Mouse (Mus musculus): ENCODE data around the gene Pex11a. TPM values are rescaled to one million over a fixed set of nuclear protein-coding genes. Genes with fewer than 3 reads are reported as not detected.
A peak's percentile ranks its signal among the peaks of the same experiment; 100 is the strongest.

Pex11a gene
- polyA plus RNA-seq, 1 experiment = 7.3 TPM

DNA sequence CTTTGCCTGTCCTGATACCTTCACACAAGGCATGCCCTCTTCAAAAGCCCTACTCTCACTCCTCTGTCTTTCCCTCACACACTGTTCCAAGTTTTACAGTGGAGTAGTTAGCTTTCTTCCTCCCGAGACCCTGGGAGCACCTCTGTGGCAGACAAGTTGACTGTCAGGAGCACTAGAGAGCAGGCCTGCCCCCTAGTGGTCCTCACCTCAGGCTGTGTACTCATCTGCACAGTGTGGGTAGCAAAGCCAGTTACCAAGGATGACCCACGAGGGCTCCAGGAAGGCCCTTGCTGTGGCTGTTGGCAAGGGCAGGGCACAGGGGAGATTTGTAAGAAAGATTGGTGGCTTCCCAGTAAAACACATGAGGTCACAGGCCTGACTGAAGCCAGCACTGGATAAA is 15.8 kb downstream of the Pex11a start:
- no peak overlapping the region for H3K4me3 ChIP-seq (ENCODE audit: insufficient read depth, low read length)
- no peak for TF ChIP-seq POLR2A (IDR thresholded peaks at IDR 0.05; ENCODE audit: low read depth, low read length)
- TF ChIP-seq CTCF (IDR thresholded peaks at IDR 0.05; ENCODE audit: borderline replicate concordance, insufficient read depth, low read length) = peak; percentile 96
- H3K27ac ChIP-seq (ENCODE audit: insufficient read depth, low read length) = no peak overlapping the region
- H3K4me1 ChIP-seq (ENCODE audit: control insufficient read depth, insufficient read depth, low read length) = no peaks in the 10 kb centered on the region

DNA sequence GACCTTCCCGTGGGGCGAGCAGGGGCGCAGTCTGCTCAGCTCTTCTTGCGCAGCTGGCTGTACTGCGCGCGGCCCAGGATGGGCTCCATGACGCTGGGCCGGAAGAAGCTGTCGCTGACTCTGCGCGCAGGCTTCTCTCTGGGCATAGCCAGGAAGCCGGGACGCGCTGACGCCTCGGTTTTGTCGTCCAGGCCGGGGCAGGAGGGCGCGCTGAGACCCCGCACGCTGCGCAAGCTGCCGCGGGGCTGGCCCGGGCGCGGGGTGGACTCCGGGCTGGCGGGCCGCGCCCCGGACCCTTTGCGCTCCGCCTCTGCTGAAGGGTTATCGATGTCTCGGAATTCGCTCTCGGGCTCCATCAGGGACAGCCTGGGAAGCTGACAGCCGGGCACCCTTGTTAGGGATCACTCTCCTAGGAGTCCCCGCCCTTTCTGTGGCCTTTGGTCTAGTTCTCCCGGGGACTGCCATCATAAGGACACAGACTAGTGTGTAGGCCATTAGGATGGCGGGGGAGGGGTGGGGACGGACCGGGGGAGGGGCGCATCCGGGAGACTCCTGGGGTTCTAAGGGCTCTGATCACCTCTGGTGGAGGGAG is 21.4 kb downstream of the Pex11a start:
- peak overlapping the region; percentile 37 for H3K4me3 ChIP-seq (ENCODE audit: insufficient read depth, low read length)
- no peaks in the 10 kb centered on the region for H3K4me1 ChIP-seq (ENCODE audit: control insufficient read depth, insufficient read depth, low read length)
- TF ChIP-seq POLR2A (IDR thresholded peaks at IDR 0.05; ENCODE audit: low read depth, low read length) = peak; percentile 48; the same call in 1 of the 2 replicates
- no peak for TF ChIP-seq CTCF (IDR thresholded peaks at IDR 0.05; ENCODE audit: borderline replicate concordance, insufficient read depth, low read length)
- no peak overlapping the region for H3K27ac ChIP-seq (ENCODE audit: insufficient read depth, low read length)

- Histone ChIP-seq H3K4me1 (ENCODE audit: control insufficient read depth, insufficient read depth, low read length) (no peaks in the 10 kb centered on the region; the same call in 1 of the 2 replicates), H3K4me3 (ENCODE audit: insufficient read depth, low read length) (peak within 1 kb of the TSS; percentile 75), H3K27ac (ENCODE audit: insufficient read depth, low read length) (no peak within 1 kb of the TSS)
- TF ChIP-seq CTCF (IDR thresholded peaks at IDR 0.05; ENCODE audit: borderline replicate concordance, insufficient read depth, low read length) (no peak), POLR2A (IDR thresholded peaks at IDR 0.05; ENCODE audit: low read depth, low read length) (peak; percentile 75)
Measured at GRCm38 (mm10) chr7:79715187-79715981, 27.5 kb downstream of the Pex11a start, which contains the start of gene Kif7. Gene Kif7 (minus strand): TSS chr7:79715720.

DNA sequence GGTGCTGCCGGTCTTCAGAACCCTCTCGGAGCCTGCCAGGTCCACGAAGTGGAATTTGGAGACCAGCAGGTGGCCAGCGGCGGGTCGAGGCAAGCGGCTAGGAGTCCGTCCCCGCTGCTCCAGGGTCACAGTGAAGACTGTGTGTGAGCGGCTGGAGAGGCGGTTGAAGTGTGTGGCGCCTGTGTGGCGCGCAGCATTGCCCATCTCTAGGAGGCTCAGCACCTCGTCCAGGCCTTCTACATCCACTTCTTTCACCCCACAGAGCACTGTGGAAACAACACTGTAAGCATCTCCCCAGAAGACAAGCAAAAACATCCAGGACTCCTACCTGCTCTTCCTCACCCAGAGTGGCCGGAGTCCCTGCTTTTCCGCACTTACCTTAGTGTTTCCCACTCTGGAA is 32.1 kb downstream of the Pex11a start:
- TF ChIP-seq CTCF (IDR thresholded peaks at IDR 0.05; ENCODE audit: borderline replicate concordance, insufficient read depth, low read length) (no peak), POLR2A (IDR thresholded peaks at IDR 0.05; ENCODE audit: low read depth, low read length) (no peak)
- no peaks in the 10 kb centered on the region; the same call in 1 of the 2 replicates for H3K4me1 ChIP-seq (ENCODE audit: control insufficient read depth, insufficient read depth, low read length)
- H3K4me3 ChIP-seq (ENCODE audit: insufficient read depth, low read length) = no peak overlapping the region
- H3K27ac ChIP-seq (ENCODE audit: insufficient read depth, low read length) = no peak overlapping the region

DNA sequence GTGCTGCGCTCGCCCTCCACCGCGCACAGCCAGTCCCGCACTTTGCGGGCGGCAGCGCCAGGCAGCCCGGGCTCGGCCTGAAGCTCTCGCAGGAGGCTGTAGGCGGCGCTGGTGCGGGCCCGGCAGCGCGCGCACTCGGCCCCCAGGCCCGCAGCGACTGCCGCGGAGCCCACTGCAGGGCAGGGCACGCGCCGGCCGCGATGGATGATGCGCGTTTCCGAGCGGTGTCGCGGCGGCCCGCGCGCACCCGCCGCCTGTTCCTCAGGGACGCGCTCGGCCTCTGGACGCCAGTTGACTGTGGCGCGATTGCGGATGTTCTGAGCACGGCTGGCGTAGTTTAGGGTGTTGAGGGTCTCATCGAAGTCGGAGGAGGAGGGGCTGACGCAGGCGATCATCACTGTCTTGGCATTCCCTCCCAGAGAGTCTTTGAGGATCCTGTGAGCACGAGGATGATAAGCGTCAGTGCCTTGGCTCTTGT is 32.8 kb downstream of the Pex11a start:
- TF ChIP-seq CTCF (IDR thresholded peaks at IDR 0.05; ENCODE audit: borderline replicate concordance, insufficient read depth, low read length) (0 out of 2 replicates have a peak, but pooled peaks have one; percentile 4), POLR2A (IDR thresholded peaks at IDR 0.05; ENCODE audit: low read depth, low read length) (no peak)
- no peak overlapping the region for H3K27ac ChIP-seq (ENCODE audit: insufficient read depth, low read length)
- H3K4me3 ChIP-seq (ENCODE audit: insufficient read depth, low read length) = no peak overlapping the region
- no peaks in the 10 kb centered on the region; the same call in 1 of the 2 replicates for H3K4me1 ChIP-seq (ENCODE audit: control insufficient read depth, insufficient read depth, low read length)

DNA sequence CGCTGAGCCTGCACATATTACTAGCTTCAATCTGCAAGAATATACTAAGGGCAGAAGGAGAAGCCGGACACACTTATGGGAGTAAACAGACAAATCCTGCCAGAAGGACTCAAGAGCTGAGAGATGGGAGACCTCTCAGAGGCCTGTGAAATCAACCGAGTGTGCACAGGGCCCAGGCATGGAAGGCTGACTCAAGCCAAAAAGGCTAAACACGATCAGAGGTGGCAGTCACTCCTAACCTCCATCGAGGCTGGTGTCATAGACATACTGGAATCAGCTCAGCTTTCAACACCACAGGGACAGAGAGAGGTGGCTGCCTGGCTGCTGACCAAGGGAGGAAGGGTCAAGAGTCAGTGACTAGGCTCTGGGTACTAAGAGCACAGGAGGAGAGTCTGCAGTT is 37.7 kb downstream of the Pex11a start:
- H3K4me1 ChIP-seq (ENCODE audit: control insufficient read depth, insufficient read depth, low read length) = no peaks in the 10 kb centered on the region
- H3K4me3 ChIP-seq (ENCODE audit: insufficient read depth, low read length) = no peak overlapping the region
- no peak overlapping the region for H3K27ac ChIP-seq (ENCODE audit: insufficient read depth, low read length)
- TF ChIP-seq POLR2A (IDR thresholded peaks at IDR 0.05; ENCODE audit: low read depth, low read length) (no peak), CTCF (IDR thresholded peaks at IDR 0.05; ENCODE audit: borderline replicate concordance, insufficient read depth, low read length) (no peak)

DNA sequence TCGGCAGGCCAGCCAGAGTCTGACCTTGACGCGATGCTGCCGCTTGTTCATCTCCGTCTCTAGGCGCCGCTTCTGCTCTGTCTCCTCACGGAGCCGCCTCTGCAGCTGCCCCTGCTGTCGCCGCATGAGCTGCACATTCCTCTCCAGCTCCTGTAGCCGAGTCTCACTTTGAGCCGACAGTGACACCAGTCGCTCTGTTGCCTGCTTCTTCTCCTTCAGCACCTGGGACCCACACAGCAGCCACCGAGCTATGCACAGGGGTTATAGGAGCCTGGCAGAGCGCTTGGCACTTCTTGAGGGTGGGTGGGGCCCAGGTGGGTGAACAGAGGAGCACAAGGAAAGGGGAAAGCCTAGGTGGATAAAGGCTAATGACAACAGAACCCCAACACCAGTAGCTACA is 40.2 kb downstream of the Pex11a start:
- no peak overlapping the region for H3K4me3 ChIP-seq (ENCODE audit: insufficient read depth, low read length)
- H3K4me1 ChIP-seq (ENCODE audit: control insufficient read depth, insufficient read depth, low read length) = no peaks in the 10 kb centered on the region
- no peak for TF ChIP-seq CTCF (IDR thresholded peaks at IDR 0.05; ENCODE audit: borderline replicate concordance, insufficient read depth, low read length)
- TF ChIP-seq POLR2A (IDR thresholded peaks at IDR 0.05; ENCODE audit: low read depth, low read length) = no peak
- no peak overlapping the region for H3K27ac ChIP-seq (ENCODE audit: insufficient read depth, low read length)

DNA sequence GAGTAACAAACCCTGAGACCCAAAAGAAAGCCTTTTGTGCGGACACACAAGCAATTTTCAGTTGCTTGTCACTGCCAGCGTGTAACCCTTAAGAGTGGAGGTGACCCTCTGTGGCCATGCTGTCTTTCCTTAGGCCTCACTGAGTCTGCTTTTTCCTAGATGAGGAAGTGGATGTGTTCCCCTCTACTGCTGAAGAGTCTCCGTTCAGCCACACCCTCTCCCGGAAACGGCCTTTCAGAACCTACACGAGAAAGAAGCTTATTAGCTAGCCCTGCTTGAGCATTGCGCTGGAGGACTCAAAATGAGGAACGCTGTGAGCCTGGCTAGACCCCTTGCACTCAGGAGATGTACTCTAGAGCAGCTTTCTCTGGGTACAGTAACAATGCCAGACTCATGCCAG is 46.4 kb downstream of the Pex11a start:
- no peak for TF ChIP-seq CTCF (IDR thresholded peaks at IDR 0.05; ENCODE audit: borderline replicate concordance, insufficient read depth, low read length)
- no peak for TF ChIP-seq POLR2A (IDR thresholded peaks at IDR 0.05; ENCODE audit: low read depth, low read length)
- no peak overlapping the region for H3K27ac ChIP-seq (ENCODE audit: insufficient read depth, low read length)
- H3K4me3 ChIP-seq (ENCODE audit: insufficient read depth, low read length) = no peak overlapping the region
- no peaks in the 10 kb centered on the region for H3K4me1 ChIP-seq (ENCODE audit: control insufficient read depth, insufficient read depth, low read length)

Other genes starting within 250 kb of the Pex11a start
- gene Rhcg, start 125.5 kb downstream of the Pex11a start, polyA plus RNA-seq (2011; ENCODE audit: insufficient read length, low read depth, missing spikeins) = not detected in 2 replicates
- 5.5 and 7.3 TPM in 2 replicates for gene Ticrr, start 82.9 kb downstream of the Pex11a start, polyA plus RNA-seq (2011; ENCODE audit: insufficient read length, low read depth, missing spikeins)
- gene Kif7, start 27.4 kb downstream of the Pex11a start, polyA plus RNA-seq (2011; ENCODE audit: insufficient read length, low read depth, missing spikeins) = 3.5 and 5.3 TPM in 2 replicates
- gene Plin1, start 10.2 kb downstream of the Pex11a start, polyA plus RNA-seq (2011; ENCODE audit: insufficient read length, low read depth, missing spikeins) = 0.23 TPM in 1 of 2 replicates, not detected in the other
- gene Wdr93, start within 50 bp of the Pex11a start, polyA plus RNA-seq (2011; ENCODE audit: insufficient read length, low read depth, missing spikeins) = not detected in 2 replicates
- gene Mesp1, start 50.7 kb upstream of the Pex11a start, polyA plus RNA-seq (2011; ENCODE audit: insufficient read length, low read depth, missing spikeins) = not detected in 2 replicates
- gene Mesp2, start 67.6 kb upstream of the Pex11a start, polyA plus RNA-seq (2011; ENCODE audit: insufficient read length, low read depth, missing spikeins) = not detected in 2 replicates
- gene Anpep, start 117.9 kb upstream of the Pex11a start, polyA plus RNA-seq (2011; ENCODE audit: insufficient read length, low read depth, missing spikeins) = 38.2 and 41.0 TPM in 2 replicates
- gene Ap3s2, start 177.5 kb upstream of the Pex11a start, polyA plus RNA-seq (2011; ENCODE audit: insufficient read length, low read depth, missing spikeins) = 26.4 and 31.6 TPM in 2 replicates
- 31.1 and 43.8 TPM in 2 replicates for gene Arpin, start 192.2 kb upstream of the Pex11a start, polyA plus RNA-seq (2011; ENCODE audit: insufficient read length, low read depth, missing spikeins)